Mouse (Mus musculus): Measurements from ENCODE around the gene Olfr1218.
"Not testable (repeated sequence)": the region's sequence is repeated elsewhere in the genome, so short reads cannot be mapped to it uniquely, and the experiment has no call there.

Gene Olfr1218

GRCm38 (mm10) chr2:89061087-89061486 lies at the start of gene Olfr1218:
Gene Olfr1218 (minus strand): TSS chr2:89061187.
- no peak for DNase-seq

DNA sequence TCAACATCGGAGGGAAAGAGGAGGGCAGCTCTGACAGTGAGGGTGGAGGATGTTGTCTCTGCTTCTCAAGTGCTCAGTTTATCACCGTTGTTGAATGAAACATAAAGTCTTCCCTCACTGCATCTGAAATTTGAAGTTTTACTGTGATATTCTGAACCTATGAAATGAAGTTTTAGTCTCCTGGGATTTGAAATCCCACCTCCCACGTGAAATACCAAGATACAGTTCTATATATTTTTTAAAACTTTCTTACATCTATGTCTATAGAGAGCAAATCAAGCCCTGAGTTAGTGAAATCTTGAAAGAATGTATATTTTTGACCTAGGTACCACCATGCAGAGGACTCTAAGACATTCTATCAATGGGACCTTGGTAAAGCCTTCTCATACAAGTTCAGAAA lies 45.7 kb upstream of the Olfr1218 start, which contains the start of gene Olfr1220:
Gene Olfr1220, minus strand, starts transcription at position 101 of the 400 bp plus-strand sequence.
- DNase-seq = no peak

DNA sequence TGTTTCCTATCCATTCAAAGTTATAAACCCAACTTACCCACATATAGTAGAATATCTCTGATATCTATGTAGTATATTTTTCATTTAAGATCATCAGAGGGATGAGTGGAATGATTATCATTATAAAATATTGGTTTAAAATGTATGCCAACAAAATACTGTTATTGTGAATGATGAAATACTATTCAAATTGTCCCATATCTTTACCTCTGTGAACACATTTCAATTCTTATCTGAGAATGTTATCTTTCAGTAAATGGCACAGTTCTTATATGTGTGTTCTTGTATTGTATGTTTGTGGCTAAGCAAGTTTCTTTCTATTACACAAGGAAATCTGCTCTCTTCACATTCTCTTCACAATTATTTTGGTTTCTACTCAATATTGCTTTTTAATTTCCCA lies 44.7 kb upstream of the Olfr1218 start:
- no peak for DNase-seq

DNA sequence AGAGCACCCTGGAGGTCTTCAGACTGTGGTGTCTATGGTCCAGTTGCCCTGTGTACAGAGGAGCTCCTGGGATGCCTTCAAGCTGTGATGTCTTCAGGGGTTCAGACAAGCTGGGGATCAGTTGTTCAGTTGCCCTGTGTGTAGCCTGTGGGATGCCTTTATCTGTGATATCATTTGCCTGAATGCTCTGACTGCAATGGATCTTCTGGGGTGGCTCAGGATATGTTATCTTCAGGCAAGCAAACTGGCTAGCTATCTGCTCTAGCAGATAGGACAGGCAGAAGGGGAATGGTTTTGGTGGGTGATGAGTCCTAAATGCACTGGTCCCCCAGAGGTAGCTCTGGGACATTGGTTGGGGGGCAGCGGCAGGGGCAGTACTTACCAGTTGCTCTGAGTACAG lies 32.9 kb upstream of the Olfr1218 start:
- DNase-seq = no peak

DNA sequence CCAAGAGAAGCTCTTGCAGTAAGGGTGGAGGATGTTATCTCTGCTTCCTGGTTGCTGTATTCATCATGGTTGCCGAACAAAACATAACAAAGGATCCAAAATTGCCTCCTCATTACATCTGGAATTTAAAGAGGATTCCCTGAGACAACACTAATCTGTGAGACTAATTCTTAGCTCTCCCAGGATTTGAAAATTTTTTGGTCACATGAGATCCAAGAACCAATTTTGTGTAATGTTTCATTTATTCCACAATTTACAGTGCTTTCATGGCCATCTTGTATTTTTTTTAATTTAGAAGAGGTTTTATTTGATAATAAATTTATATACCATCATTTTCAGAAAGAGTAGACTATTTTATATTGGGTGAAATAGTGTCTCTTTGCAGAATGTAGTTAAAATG lies 22.4 kb upstream of the Olfr1218 start, which contains the start of gene Olfr1219:
Gene Olfr1219, minus strand, starts transcription at position 101 of the 400 bp plus-strand sequence.
- DNase-seq = no peak

DNA sequence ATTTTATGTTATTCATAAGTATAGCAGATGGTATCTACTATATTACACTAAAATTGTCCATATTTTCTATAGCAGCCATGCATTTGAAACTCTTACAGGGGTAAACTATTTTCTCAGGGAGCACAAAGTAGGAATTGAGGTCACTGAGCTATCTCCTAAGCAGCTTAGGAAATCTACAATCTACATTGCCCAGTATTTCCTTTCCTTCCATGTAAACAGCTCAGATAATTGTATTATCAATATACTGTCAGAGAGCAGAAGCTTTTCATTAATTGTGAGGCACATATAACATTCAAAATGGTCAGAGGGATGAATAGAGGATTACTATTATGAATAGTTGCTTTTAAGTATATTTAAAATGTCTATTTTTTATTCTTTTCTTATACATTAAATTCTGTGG lies 20.5 kb upstream of the Olfr1218 start:
- DNase-seq = no peak

GRCm38 (mm10) chr2:89031965-89032364 lies 29.0 kb downstream of the Olfr1218 start, which contains the start of gene Olfr1217:
Gene Olfr1217 (minus strand): TSS chr2:89032065.
- DNase-seq = no peak

GRCm38 (mm10) chr2:89021436-89021835 lies 39.6 kb downstream of the Olfr1218 start:
- not testable (repeated sequence) for DNase-seq

DNA sequence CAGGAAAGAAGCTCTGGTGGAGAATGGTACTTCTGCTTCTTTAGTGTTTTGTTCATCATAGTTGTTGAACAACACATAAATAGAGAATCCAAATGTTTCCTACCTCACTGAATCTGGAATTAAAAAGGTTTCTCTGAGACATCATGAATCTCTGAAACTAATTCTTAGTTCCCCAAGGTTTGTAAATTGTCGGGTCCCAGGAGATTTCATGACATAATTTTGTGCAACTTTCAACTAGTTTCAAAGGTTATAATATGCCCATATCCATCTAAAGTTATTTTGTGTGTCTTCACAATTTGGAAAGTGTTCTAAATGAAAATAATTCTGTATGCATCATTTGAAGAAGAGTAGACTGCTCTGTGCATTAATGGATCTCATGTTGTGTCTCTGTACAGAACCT lies 42.7 kb downstream of the Olfr1218 start, which contains the start of gene Olfr1216:
Gene Olfr1216, minus strand, starts transcription at position 101 of the 400 bp plus-strand sequence.
- no peak for DNase-seq

GRCm38 (mm10) chr2:89006873-89007272 lies 54.1 kb downstream of the Olfr1218 start, which contains the start of gene Olfr1215:
Gene Olfr1215 (minus strand): TSS chr2:89006973.
- no peak for DNase-seq
